Mouse (Mus musculus) embryonic facial prominence, embryonic 15.5 days (tissue): ENCODE data around the gene Dgki. TPM values are rescaled to one million over a fixed set of nuclear protein-coding genes. Genes with fewer than 3 reads are reported as not detected.

Experiments
- ATAC-seq: fragments of 200-750 bp; cut with Nextera tagmentation; 2 replicates; pipeline ENCODE4 v1.8.0; 2017; ENCODE audit warnings: low read depth, moderate TSS enrichment; ENCODE audit not compliant: insufficient number of reproducible peaks, low FRiP score, low TSS enrichment
- H3K27ac ChIP-seq: fragments of 300-500 bp; sonication (generic); replicated peaks from 2 replicates; pipeline ENCODE4 v1.5.1; 2015; ENCODE audit warnings: mild to moderate bottlenecking, inconsistent platforms
- H3K27me3 ChIP-seq: fragments of 300-500 bp; sonication (generic); 2 replicates; pipeline ENCODE4 v1.6.1; 2015; ENCODE audit warnings: inconsistent platforms
- H3K36me3 ChIP-seq: fragments of 300-500 bp; sonication (generic); 2 replicates; pipeline ENCODE4 v1.6.1; 2015; ENCODE audit warnings: mild to moderate bottlenecking, inconsistent platforms
- H3K4me1 ChIP-seq: fragments of 300-500 bp; sonication (generic); 2 replicates; pipeline ENCODE4 v1.6.1; 2015; ENCODE audit warnings: inconsistent platforms
- H3K4me2 ChIP-seq: fragments of 300-500 bp; sonication (generic); replicated peaks from 2 replicates; pipeline ENCODE4 v1.6.1; 2015; ENCODE audit warnings: mild to moderate bottlenecking, inconsistent platforms
- H3K4me3 ChIP-seq: fragments of 300-500 bp; sonication (generic); replicated peaks from 2 replicates; pipeline ENCODE4 v1.5.1; 2015; ENCODE audit warnings: mild to moderate bottlenecking, inconsistent platforms
- H3K9ac ChIP-seq: fragments of 300-500 bp; sonication (generic); 2 replicates; pipeline ENCODE4 v1.6.1; 2015; ENCODE audit warnings: inconsistent platforms
- H3K9me3 ChIP-seq: fragments of 300-500 bp; sonication (generic); replicated peaks from 2 replicates; pipeline ENCODE4 v1.6.1; 2016; ENCODE audit warnings: inconsistent platforms
- whole genome bisulfite sequencing: fragments of 180-500 bp; shearing (Covaris S2); methylation state at CpG from one replicate; pipeline ENCODE4 v1.1.7; 2015; 5-methylcytosine and 5-hydroxymethylcytosine counted together
- polyA plus RNA-seq: library from polyadenylated mRNA; unstranded; fragments of >200 nt; fragmentation: Nextera tagmentation; extraction: Ambion mirVana; gene quantifications from 2 replicates; pipeline ENCODE4 v1.2.1, GENCODE M21; 2015

Gene Dgki
- polyA plus RNA-seq, 1 experiment from 2014 or later = 0.83 TPM

- Histone ChIP-seq H3K4me1 (peaks cover 3% of the 10 kb centered on the region; the same call in 1 of the 2 replicates), H3K27me3 (no peaks in the 10 kb centered on the region), H3K27ac (peak overlapping the region; percentile 55; the same call in 1 of the 2 replicates), H3K4me3 (no peak overlapping the region), H3K9me3 (no peaks in the 10 kb centered on the region), H3K36me3 (no peaks in the 10 kb centered on the region), H3K4me2 (no peak overlapping the region), H3K9ac (no peak overlapping the region)
- WGBS = 62% methylated on average over 2 of the region's 2 CpGs
- no peak for ATAC-seq
These were observed 7.9 kb downstream of the Dgki start for GRCm38 (mm10) chr6:37292068-37292467.

GRCm38 (mm10) chr6:37291171-37291570, 8.8 kb downstream of the Dgki start:
- no peak overlapping the region for H3K9ac ChIP-seq
- no peak overlapping the region for H3K4me3 ChIP-seq
- no peak overlapping the region for H3K4me2 ChIP-seq
- no peaks in the 10 kb centered on the region for H3K27me3 ChIP-seq
- no peak for ATAC-seq
- no peaks in the 10 kb centered on the region for H3K36me3 ChIP-seq
- H3K9me3 ChIP-seq = no peaks in the 10 kb centered on the region
- H3K4me1 ChIP-seq = peaks cover 3% of the 10 kb centered on the region; the same call in 1 of the 2 replicates
- no peak overlapping the region for H3K27ac ChIP-seq
- 92% methylated on average over 1 of the region's 1 CpGs for WGBS

GRCm38 (mm10) chr6:37290691-37291090, 9.3 kb downstream of the Dgki start:
- Histone ChIP-seq H3K36me3 (no peaks in the 10 kb centered on the region), H3K27me3 (no peaks in the 10 kb centered on the region), H3K27ac (no peak overlapping the region), H3K4me1 (peaks cover 3% of the 10 kb centered on the region; the same call in 1 of the 2 replicates), H3K9me3 (no peaks in the 10 kb centered on the region), H3K9ac (no peak overlapping the region), H3K4me3 (no peak overlapping the region), H3K4me2 (no peak overlapping the region)
- WGBS = 96% methylated on average over 3 of the region's 3 CpGs
- ATAC-seq = no peak

GRCm38 (mm10) chr6:37286134-37286533, 13.8 kb downstream of the Dgki start:
- no peak overlapping the region for H3K27ac ChIP-seq
- H3K4me3 ChIP-seq = no peak overlapping the region
- H3K9me3 ChIP-seq = no peaks in the 10 kb centered on the region
- H3K4me1 ChIP-seq = no peaks in the 10 kb centered on the region
- no peak overlapping the region for H3K9ac ChIP-seq
- H3K27me3 ChIP-seq = no peaks in the 10 kb centered on the region
- no peak overlapping the region for H3K4me2 ChIP-seq
- H3K36me3 ChIP-seq = no peaks in the 10 kb centered on the region
- ATAC-seq = no peak
- WGBS = 93% methylated on average over 4 of the region's 4 CpGs

- Histone ChIP-seq H3K27ac (no peak overlapping the region), H3K9ac (no peak overlapping the region), H3K4me3 (no peak overlapping the region), H3K36me3 (no peaks in the 10 kb centered on the region), H3K9me3 (no peaks in the 10 kb centered on the region), H3K27me3 (no peaks in the 10 kb centered on the region), H3K4me1 (no peaks in the 10 kb centered on the region), H3K4me2 (no peak overlapping the region)
- no peak for ATAC-seq
- 84% methylated on average over 9 of the region's 9 CpGs for WGBS
These were observed 15.1 kb downstream of the Dgki start for GRCm38 (mm10) chr6:37284879-37285278.

- no peak overlapping the region for H3K9ac ChIP-seq
- WGBS = 45% methylated on average over 2 of the region's 2 CpGs
- no peak overlapping the region for H3K27ac ChIP-seq
- H3K36me3 ChIP-seq = no peaks in the 10 kb centered on the region
- no peak overlapping the region for H3K4me3 ChIP-seq
- no peaks in the 10 kb centered on the region for H3K9me3 ChIP-seq
- no peaks in the 10 kb centered on the region for H3K4me1 ChIP-seq
- H3K27me3 ChIP-seq = no peaks in the 10 kb centered on the region
- no peak for ATAC-seq
- no peak overlapping the region for H3K4me2 ChIP-seq
These were observed 16.6 kb downstream of the Dgki start for GRCm38 (mm10) chr6:37283336-37283735.

- H3K27me3 ChIP-seq = no peaks in the 10 kb centered on the region
- H3K9me3 ChIP-seq = no peaks in the 10 kb centered on the region
- no peaks in the 10 kb centered on the region for H3K36me3 ChIP-seq
- no peak overlapping the region for H3K4me3 ChIP-seq
- 35% methylated on average over 1 of the region's 1 CpGs for WGBS
- H3K4me1 ChIP-seq = no peaks in the 10 kb centered on the region
- H3K4me2 ChIP-seq = no peak overlapping the region
- H3K9ac ChIP-seq = no peak overlapping the region
- ATAC-seq = no peak
- no peak overlapping the region for H3K27ac ChIP-seq
These were observed 17.3 kb downstream of the Dgki start for GRCm38 (mm10) chr6:37282659-37283058.

- Histone ChIP-seq H3K4me3 (no peak overlapping the region), H3K4me2 (no peak overlapping the region), H3K9ac (no peak overlapping the region), H3K36me3 (no peaks in the 10 kb centered on the region), H3K4me1 (peaks cover 8% of the 10 kb centered on the region), H3K9me3 (no peaks in the 10 kb centered on the region), H3K27ac (0 out of 2 replicates have a peak overlapping the region, but pooled peaks have one; percentile 28), H3K27me3 (no peaks in the 10 kb centered on the region)
- ATAC-seq = peak; percentile 65; the same call in 1 of the 2 replicates
- 55% methylated on average over 6 of the region's 6 CpGs for WGBS
These were observed 22.9 kb downstream of the Dgki start for GRCm38 (mm10) chr6:37276834-37277715.

- H3K9me3 ChIP-seq = no peaks in the 10 kb centered on the region
- H3K4me3 ChIP-seq = no peak overlapping the region
- H3K27me3 ChIP-seq = no peaks in the 10 kb centered on the region
- H3K27ac ChIP-seq = no peak overlapping the region
- no peak overlapping the region for H3K9ac ChIP-seq
- no peaks in the 10 kb centered on the region for H3K36me3 ChIP-seq
- ATAC-seq = no peak
- peaks cover 8% of the 10 kb centered on the region for H3K4me1 ChIP-seq
- no peak overlapping the region for H3K4me2 ChIP-seq
- 51% methylated on average over 5 of the region's 5 CpGs for WGBS
These were observed 23.8 kb downstream of the Dgki start for GRCm38 (mm10) chr6:37276181-37276580.

- H3K36me3 ChIP-seq = no peaks in the 10 kb centered on the region
- no peak; the same call in 1 of the 2 replicates for ATAC-seq
- H3K27ac ChIP-seq = no peak overlapping the region
- no peaks in the 10 kb centered on the region for H3K4me1 ChIP-seq
- no peak overlapping the region for H3K4me2 ChIP-seq
- 86% methylated on average over 8 of the region's 8 CpGs for WGBS
- H3K4me3 ChIP-seq = no peak overlapping the region
- no peaks in the 10 kb centered on the region for H3K27me3 ChIP-seq
- H3K9ac ChIP-seq = no peak overlapping the region
- H3K9me3 ChIP-seq = no peaks in the 10 kb centered on the region
These were observed 28.9 kb downstream of the Dgki start for GRCm38 (mm10) chr6:37270905-37271591.

- H3K9ac ChIP-seq = no peak overlapping the region
- no peaks in the 10 kb centered on the region for H3K9me3 ChIP-seq
- no peaks in the 10 kb centered on the region for H3K4me1 ChIP-seq
- 64% methylated on average over 6 of the region's 6 CpGs for WGBS
- no peaks in the 10 kb centered on the region for H3K36me3 ChIP-seq
- ATAC-seq = no peak
- H3K27me3 ChIP-seq = no peaks in the 10 kb centered on the region
- H3K27ac ChIP-seq = no peak overlapping the region
- no peak overlapping the region for H3K4me3 ChIP-seq
- no peak overlapping the region for H3K4me2 ChIP-seq
These were observed 31.4 kb downstream of the Dgki start for GRCm38 (mm10) chr6:37268589-37268988.
